Mouse (Mus musculus) retina, postnatal 1 day (tissue): ENCODE measurements around the gene Stip1.
A peak's percentile ranks its signal among the peaks of the same experiment; 100 is the strongest.
"Not testable (repeated sequence)": the region's sequence is repeated elsewhere in the genome, so short reads cannot be mapped to it uniquely, and the experiment has no call there.

ENCODE experiments used
- DNase-seq: peaks from one replicate; pipeline ENCODE4 v3.0.0-alpha.2; 2012

Gene Stip1

GRCm38 (mm10) chr19:7039841-7040636 lies at the start of gene Stip1:
TSS of gene Stip1 (minus strand) at chr19:7039967.
- peak; percentile 100 for DNase-seq

- no peak for DNase-seq
Measured at GRCm38 (mm10) chr19:7089050-7089449, 49.3 kb upstream of the Stip1 start.

GRCm38 (mm10) chr19:7088558-7088957 lies 48.8 kb upstream of the Stip1 start:
- no peak for DNase-seq

- no peak for DNase-seq
Measured at GRCm38 (mm10) chr19:7084734-7085133, 45.0 kb upstream of the Stip1 start.

GRCm38 (mm10) chr19:7083035-7083794 lies 43.4 kb upstream of the Stip1 start:
- peak; percentile 91 for DNase-seq

- DNase-seq: no peak
Measured at GRCm38 (mm10) chr19:7081516-7082266, 41.9 kb upstream of the Stip1 start.

- no peak for DNase-seq
Measured at GRCm38 (mm10) chr19:7078271-7078670, 38.5 kb upstream of the Stip1 start.

- peak; percentile 64 for DNase-seq
Measured at GRCm38 (mm10) chr19:7077666-7078065, 37.9 kb upstream of the Stip1 start.

- DNase-seq: not testable (repeated sequence)
Measured at GRCm38 (mm10) chr19:7075336-7075735, 35.6 kb upstream of the Stip1 start.

- DNase-seq: peak; percentile 76
Measured at GRCm38 (mm10) chr19:7073997-7074781, 34.4 kb upstream of the Stip1 start.

GRCm38 (mm10) chr19:7072221-7072620 lies 32.5 kb upstream of the Stip1 start:
- DNase-seq: no peak

- DNase-seq: peak; percentile 43
Measured at GRCm38 (mm10) chr19:7070775-7071174, 31.0 kb upstream of the Stip1 start.

- peak; percentile 86 for DNase-seq
Measured at GRCm38 (mm10) chr19:7069781-7070763, 30.3 kb upstream of the Stip1 start.

- DNase-seq: peak; percentile 63
Measured at GRCm38 (mm10) chr19:7068661-7069531, 29.1 kb upstream of the Stip1 start.

GRCm38 (mm10) chr19:7068136-7068535 lies 28.4 kb upstream of the Stip1 start:
- DNase-seq: peak; percentile 85

GRCm38 (mm10) chr19:7067344-7068050 lies 27.7 kb upstream of the Stip1 start:
- DNase-seq: no peak

- DNase-seq: no peak
Measured at GRCm38 (mm10) chr19:7066828-7067342, 27.1 kb upstream of the Stip1 start.

- DNase-seq: peak; percentile 87
Measured at GRCm38 (mm10) chr19:7066034-7066827, 26.5 kb upstream of the Stip1 start.
